Mouse (Mus musculus) adrenal gland, postnatal 10 days (tissue): Measurements from ENCODE around the gene Ralgapb. TPM values are rescaled to one million over a fixed set of nuclear protein-coding genes. Genes with fewer than 3 reads are reported as not detected.

Source experiments
- DNase-seq: peaks from one replicate; pipeline ENCODE4 v3.0.0; 2021; ENCODE audit warnings: mixed read lengths
- total RNA-seq, 2 experiments: library from RNA; stranded (reverse); gene quantifications; 2 replicates each; pipeline ENCODE4 v1.2.3; 2021

Ralgapb gene
- total RNA-seq, 2 experiments from 2014 or later, result 33.7 to 42.1 TPM

DNA sequence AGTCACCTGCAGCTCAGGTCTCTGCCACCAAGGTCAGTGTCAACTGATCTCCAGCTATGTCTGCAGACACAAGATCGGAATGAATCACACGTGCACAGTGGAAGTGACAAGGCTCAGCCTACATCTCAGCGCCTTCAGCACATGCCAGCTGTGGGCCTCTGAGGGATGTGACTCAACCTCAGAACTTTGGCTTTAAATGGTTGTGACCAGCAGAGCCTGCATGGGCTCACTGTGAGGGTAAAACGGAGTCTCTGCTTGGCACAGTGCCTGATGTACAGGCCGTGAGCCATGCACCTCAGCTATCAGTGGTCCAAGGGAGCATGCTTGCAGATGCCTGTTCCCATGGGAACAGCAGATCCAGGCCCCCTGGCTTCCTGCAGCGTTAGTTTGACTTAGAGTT lies 108.9 kb downstream of the Ralgapb start:
- no peak for DNase-seq

DNA sequence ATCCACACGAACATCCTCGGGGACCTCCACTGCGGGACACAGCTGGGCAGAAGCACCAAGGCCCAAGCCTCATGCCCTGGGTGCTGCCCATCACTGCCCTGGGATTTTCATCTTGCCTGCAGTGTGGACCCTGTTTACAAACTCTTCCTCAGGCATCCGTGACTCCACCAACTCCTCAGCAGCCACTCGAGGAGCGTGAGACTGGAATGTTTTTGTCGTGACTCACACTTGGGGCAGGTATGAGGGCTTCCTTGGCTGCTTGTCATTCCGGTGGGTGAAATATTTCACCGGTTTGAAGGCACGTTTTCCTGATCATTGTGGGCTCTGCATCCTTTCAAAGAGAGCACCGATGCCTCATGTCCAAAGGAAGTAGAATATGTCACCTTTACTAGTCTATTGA lies 109.4 kb downstream of the Ralgapb start:
- no peak for DNase-seq

DNA sequence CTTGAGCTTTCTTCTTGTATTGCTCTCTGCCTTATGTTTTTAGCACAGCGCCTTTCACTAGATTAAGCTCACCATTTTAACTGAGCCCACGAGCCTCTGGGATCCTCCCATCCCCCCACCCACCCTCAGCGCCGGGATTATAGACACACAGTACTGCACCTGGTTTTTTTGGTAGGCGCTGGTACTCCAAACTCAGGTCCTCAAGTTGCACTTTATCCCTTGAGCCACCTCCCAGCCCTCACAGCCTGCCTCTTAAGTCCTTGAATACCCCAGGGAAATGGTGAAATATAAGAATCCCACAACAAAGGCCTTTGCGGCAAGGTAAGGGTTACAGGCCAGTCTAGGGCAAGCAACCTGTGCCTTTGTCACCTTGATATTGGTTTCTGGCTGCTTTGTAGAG lies 110.2 kb downstream of the Ralgapb start:
- DNase-seq, result no peak

DNA sequence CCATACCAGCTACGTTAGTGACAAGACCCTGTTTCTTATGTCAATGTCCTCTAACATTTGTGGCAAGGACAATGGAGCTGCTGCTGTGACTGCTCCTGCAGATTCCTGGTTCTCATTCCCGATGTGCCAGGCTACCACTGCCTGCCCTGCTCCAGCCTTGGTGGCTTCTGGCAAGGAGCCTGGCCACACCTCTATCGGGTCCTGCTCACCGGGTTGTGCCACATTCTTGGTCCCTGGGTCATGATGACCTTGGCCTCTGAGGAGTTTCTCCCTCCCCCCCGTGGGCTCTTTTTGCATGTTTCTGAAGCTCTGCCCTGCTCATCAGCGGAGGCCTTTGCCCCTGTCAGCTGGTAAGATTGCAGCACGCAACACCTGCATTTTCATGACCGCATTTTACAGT lies 113.4 kb downstream of the Ralgapb start:
- peak; percentile 49 for DNase-seq

DNA sequence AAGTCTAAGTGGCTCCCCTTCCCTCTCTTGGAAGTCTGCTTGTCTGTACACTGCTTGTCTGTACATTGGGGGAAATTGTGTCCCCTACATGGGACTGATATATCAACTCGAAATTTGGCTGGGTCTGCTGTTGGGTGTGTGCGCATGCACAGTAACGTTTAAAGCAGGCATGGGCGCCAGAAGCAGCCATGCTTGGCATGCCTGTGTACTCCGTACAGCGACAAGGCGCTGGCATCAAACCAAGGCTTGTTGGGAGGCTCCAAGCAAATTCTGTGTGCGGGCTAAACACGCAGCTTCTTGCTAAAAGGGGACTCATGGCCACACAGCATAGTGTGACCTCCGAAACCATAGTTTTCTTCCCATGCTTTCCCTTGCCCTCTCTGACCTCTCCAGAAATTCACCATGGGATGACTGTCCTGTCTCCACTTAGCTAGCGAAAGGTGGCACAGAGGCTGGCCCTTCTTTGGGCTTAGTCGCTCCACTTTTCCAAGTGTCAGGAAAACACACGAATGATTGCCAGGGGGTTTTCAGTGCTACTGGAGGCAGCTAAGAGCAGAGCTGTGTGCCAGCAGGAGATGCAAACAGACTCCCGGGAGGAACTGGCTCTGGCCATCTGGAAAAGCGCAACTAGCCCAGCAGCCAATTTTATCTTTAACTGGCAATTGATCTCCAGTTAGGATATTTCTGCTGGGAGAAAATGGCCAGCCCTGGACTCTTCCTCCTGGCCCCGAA lies 114.6 kb downstream of the Ralgapb start:
- DNase-seq, result no peak

DNA sequence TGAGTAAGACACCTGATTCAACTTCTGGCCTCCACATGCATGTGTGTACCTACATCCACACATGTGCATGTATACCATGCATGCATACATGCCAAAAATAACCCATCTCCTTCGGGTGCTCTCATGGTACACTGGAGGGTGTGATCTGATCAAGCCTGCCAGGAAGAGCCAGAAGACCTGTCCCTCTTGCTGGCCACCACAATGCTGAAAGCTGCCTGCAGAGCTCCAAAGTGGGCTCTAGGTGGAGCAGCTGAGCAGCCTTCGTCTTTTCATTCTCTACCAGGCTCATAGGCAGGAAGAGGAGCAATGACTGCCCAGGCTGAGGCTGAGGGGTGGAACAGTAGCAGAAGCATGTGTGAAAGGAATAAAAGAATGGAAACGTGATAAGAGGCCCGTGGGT lies 124.4 kb downstream of the Ralgapb start:
- peak; percentile 77 for DNase-seq

DNA sequence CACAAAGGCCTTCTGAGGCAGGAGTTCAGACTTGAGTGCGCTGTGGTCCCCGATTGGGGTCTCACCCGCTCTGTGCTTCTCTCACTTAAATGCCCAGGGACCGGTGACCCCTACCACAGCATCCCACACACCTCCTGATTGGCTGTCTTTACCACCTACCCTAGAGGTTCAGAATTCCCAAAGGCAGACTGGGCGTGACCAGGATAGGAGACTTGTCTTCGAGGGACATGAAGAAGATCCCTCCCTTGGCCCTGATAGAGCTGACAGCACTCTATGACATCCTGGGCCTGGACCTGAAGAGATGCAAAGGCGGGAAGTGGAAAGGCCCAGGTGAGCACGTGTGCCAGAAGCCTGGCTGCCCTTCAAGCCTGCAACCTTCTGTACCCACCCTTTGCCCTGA lies 124.9 kb downstream of the Ralgapb start:
- DNase-seq, result no peak

DNA sequence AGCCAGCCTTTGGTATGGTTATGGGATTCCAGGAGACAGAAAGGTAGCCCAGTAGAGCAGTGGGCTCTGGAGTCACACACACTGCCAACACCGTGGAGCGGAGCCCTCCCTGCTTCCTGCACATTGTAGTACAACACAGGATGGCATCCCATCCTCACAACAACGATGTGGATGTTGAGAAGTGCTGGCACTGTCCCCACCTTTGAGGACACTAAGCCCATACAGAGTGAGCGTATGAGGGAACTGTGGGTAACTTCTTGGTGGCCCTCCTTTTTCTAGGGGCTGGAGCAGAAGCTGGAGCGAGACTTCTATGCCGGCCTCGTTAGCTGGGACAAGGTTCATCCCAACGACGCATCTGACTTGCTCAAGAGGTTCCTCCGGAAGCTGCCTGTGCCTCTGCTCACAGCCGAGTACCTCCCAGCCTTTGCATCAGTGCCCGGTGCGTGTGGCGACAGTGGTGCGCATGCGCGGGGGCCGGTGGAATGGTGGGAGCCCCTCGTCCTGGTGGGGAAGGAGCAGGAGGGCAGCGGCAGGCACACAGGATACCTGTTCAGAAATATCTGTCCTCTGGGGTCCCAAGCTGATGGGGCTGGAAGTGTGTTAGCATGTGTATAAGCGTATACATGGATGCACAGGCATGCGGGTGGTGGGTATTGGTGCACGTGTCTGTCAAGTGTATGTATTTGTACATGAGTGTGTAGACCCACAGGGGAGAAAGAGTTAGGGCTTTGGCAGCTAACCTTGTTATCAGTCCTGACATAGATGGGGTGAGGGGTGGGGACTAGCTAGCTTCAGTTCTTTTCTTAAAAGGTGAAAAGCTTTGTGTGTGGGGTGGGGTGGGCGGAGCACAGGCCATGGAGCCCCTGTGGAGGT lies 130.0 kb downstream of the Ralgapb start:
- DNase-seq, result no peak

DNA sequence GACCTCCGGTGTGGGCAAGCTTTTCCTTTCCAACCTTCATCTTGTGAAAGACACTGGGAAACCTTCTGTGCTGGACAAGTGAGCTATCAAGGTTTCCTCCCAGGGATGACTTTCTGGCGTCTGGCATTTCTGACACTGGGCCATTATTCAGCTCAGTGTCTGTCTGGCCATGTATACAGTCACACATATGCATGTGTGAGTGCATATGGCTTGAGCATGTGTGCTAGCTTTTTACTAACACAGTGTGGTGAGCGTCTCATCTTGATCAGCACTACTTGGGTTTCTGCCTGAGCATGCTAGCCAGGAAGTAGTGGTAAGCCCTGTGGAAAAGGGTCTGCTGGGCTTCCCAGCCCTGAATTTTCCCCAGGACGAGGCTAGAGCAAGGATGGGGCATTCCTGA lies 131.6 kb downstream of the Ralgapb start:
- no peak for DNase-seq

DNA sequence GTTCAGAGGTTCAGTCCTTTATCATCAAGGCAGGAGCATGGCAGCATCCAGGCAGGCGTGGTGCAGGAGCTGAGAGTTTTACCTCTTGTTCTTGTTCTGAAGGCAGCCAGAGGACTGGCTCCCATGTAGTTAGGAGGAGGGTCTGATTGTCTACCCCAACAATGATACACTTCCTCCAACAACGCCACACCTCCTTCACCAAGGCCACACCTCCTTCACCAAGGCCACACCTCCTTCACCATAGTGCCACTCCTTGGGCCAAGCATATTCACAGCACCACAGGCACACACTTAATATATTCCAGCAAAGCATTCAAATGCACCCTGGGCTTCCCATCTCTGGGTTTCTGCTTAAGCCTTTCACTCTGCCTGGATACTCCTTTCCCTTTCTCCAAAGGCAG lies 135.6 kb downstream of the Ralgapb start:
- no peak for DNase-seq

DNA sequence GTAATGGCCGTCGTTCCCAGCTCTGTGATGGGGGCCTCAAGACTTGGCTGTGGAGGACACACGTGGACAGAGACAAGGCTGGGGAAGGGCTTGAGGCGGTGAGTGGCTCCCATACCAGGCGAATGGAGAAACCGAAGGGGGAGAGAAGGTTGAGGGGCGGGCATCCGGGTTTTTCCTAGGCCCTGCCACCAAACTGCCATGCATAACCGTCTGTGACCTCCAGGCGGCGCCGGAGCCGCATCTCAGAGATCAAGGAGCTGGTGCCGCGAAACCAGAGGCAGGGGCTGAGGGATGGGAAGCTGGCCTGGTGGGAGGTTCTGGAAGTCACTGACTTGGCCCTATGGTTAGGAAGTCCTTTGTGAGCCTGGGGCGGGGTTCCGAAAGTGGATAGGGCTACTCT lies 137.1 kb downstream of the Ralgapb start:
- peak; percentile 84 for DNase-seq

Other genes with a start within 250 kb of the Ralgapb start
- gene D630003M21Rik, start 180.6 kb upstream of the Ralgapb start, total RNA-seq, result 1 to 10 TPM; 2.6 to 3.3 TPM
- not detected for gene Bpi, start 151.8 kb upstream of the Ralgapb start, total RNA-seq
- gene Lbp, start 103.4 kb upstream of the Ralgapb start, total RNA-seq, result 10 to 100 TPM; 33.3 to 70.2 TPM
- 10 to 100 TPM in 1 of 2 experiments, 1 to 10 TPM in 1; 3.6 to 15.0 TPM for gene Snhg11, start 34.2 kb upstream of the Ralgapb start, total RNA-seq
- gene Adig, start 92.8 kb downstream of the Ralgapb start, total RNA-seq, result 100 to 1,000 TPM; 157 to 196 TPM
- not detected for gene Arhgap40, start 102.9 kb downstream of the Ralgapb start, total RNA-seq
- gene Slc32a1, start 200.9 kb downstream of the Ralgapb start, total RNA-seq, result not detected
- 10 to 100 TPM; 10.7 to 12.7 TPM for gene Actr5, start 215.0 kb downstream of the Ralgapb start, total RNA-seq